Mouse (Mus musculus) liver, embryonic 13.5 days (tissue): ENCODE measurements at regions not wholly inside any gene's neighbourhood (a gene's known extent, or its start where the extent isn't known, plus 50 kb on each side); places are given as distances from the start of the nearest gene placed in this dataset.

Experiments
- ATAC-seq: fragments of 200-750 bp; cut with Nextera tagmentation; 2 replicates; pipeline ENCODE4 v1.8.0; 2017; ENCODE audit warnings: low read depth, mild to moderate bottlenecking, moderate number of reproducible peaks, moderate library complexity
- DNase-seq: peaks from one replicate; pipeline ENCODE4 v3.0.0; 2022
- H3K27ac ChIP-seq: fragments of 300-500 bp; sonication (generic); 2 replicates; pipeline ENCODE4 v1.5.1; 2015; ENCODE audit warnings: moderate library complexity, mild to moderate bottlenecking, inconsistent platforms
- H3K27me3 ChIP-seq: fragments of 300-500 bp; sonication (generic); 2 replicates; pipeline ENCODE4 v1.6.1; 2015; ENCODE audit warnings: mild to moderate bottlenecking, inconsistent platforms
- H3K36me3 ChIP-seq: fragments of 300-500 bp; sonication (generic); 2 replicates; pipeline ENCODE4 v1.6.1; 2015; ENCODE audit warnings: mild to moderate bottlenecking, inconsistent platforms
- H3K4me1 ChIP-seq: fragments of 300-500 bp; sonication (generic); replicated peaks from 2 replicates; pipeline ENCODE4 v1.6.1; 2015; ENCODE audit warnings: inconsistent platforms
- H3K4me2 ChIP-seq: fragments of 300-500 bp; sonication (generic); 2 replicates; pipeline ENCODE4 v1.6.1; 2015; ENCODE audit warnings: inconsistent platforms, mild to moderate bottlenecking, moderate library complexity
- H3K4me3 ChIP-seq: fragments of 300-500 bp; sonication (generic); replicated peaks from 2 replicates; pipeline ENCODE4 v1.5.1; 2015; ENCODE audit warnings: mild to moderate bottlenecking, inconsistent platforms
- H3K9ac ChIP-seq: fragments of 300-500 bp; sonication (generic); 2 replicates; pipeline ENCODE4 v1.6.1; 2015; ENCODE audit warnings: mild to moderate bottlenecking, inconsistent platforms
- H3K9me3 ChIP-seq: fragments of 300-500 bp; sonication (generic); replicated peaks from 2 replicates; pipeline ENCODE4 v1.6.1; 2016; ENCODE audit warnings: inconsistent platforms
- WGBS: fragments of 180-500 bp; shearing (Covaris S2); methylation state at CpG from one replicate; pipeline ENCODE4 v1.1.7; 2015; ENCODE audit not compliant: insufficient replicate concordance; 5-methylcytosine and 5-hydroxymethylcytosine counted together

DNA sequence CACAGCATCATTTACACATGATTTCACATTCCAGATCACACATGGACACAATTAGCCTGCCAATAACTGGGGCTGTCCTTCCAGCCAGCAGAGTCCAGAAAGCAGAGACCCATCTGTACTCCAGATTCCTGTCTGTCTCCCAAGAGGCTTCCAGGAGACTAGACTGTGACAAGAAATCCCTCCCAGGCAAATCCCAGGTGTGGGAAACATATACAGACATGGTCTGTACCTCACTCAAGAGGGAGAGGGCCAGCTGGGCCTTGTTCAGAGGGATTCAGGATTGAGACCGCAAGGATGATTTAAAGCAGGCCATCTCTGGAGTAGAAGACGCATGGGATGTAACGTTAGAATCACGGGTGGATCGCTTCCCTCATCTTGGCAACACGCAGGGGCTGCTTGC lies 182.7 kb upstream of the Prr30 start:
- WGBS = 78% methylated on average over 6 of the region's 6 CpGs

DNA sequence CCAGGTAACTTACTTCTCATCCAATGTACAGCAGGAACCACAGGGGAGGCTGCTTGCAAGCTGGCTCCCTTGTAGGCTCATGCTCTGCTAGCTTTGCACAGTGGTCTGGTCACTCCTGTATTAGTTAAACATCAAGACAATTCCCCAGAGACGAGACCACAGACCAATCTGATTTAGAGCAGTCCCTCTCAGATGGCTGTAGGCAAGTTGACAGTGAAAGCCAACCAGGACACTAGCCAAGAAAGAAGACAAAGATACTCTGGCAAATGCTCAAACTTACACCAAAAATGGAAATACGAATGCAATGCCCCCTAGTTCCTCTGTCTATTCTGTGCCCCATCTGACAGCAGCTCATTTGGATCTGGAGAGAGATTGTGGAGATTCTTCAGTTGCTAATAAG lies 181.8 kb upstream of the Prr30 start:
- Histone ChIP-seq H3K4me1 (no peaks in the 10 kb centered on the region), H3K27me3 (no peaks in the 10 kb centered on the region), H3K4me3 (no peak overlapping the region), H3K36me3 (no peaks in the 10 kb centered on the region), H3K9ac (no peak overlapping the region), H3K27ac (no peak overlapping the region), H3K4me2 (no peak overlapping the region), H3K9me3 (no peaks in the 10 kb centered on the region)
- WGBS = 49% methylated on average over 2 of the region's 2 CpGs
- ATAC-seq (no peak), DNase-seq (no peak)

More for the DNA sequence above, 182.7 kb upstream of the Prr30 start:
- H3K9ac ChIP-seq = no peak overlapping the region
- H3K4me1 ChIP-seq = no peaks in the 10 kb centered on the region
- no peak for DNase-seq
- H3K4me3 ChIP-seq = no peak overlapping the region
- H3K27me3 ChIP-seq = no peaks in the 10 kb centered on the region
- H3K9me3 ChIP-seq = no peaks in the 10 kb centered on the region
- no peaks in the 10 kb centered on the region for H3K36me3 ChIP-seq
- H3K4me2 ChIP-seq = no peak overlapping the region
- no peak overlapping the region for H3K27ac ChIP-seq
- ATAC-seq = no peak

DNA sequence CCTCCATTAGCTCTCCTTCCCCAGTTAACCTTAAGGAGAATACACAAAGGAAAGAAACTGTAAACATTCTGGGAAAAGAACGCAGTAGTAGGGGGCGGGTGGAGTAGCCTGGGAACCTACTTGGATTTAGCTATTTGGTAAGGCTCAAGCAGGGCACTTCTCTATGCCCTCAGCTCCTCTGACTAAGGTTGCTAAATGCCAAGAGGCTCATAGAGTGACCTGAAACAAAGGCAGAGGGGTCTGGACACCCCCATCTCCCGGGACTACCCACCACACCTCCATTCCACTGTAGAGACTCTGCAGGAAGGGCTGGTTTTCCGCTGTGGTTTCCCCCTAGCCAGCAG lies 179.5 kb upstream of the Prr30 start:
- ATAC-seq (no peak), DNase-seq (no peak)
- Histone ChIP-seq H3K4me3 (no peak overlapping the region), H3K27ac (no peak overlapping the region), H3K9me3 (no peaks in the 10 kb centered on the region), H3K4me2 (no peak overlapping the region), H3K36me3 (no peaks in the 10 kb centered on the region), H3K27me3 (no peaks in the 10 kb centered on the region), H3K9ac (no peak overlapping the region), H3K4me1 (no peaks in the 10 kb centered on the region)
- 41% methylated on average over 4 of the region's 4 CpGs for WGBS

DNA sequence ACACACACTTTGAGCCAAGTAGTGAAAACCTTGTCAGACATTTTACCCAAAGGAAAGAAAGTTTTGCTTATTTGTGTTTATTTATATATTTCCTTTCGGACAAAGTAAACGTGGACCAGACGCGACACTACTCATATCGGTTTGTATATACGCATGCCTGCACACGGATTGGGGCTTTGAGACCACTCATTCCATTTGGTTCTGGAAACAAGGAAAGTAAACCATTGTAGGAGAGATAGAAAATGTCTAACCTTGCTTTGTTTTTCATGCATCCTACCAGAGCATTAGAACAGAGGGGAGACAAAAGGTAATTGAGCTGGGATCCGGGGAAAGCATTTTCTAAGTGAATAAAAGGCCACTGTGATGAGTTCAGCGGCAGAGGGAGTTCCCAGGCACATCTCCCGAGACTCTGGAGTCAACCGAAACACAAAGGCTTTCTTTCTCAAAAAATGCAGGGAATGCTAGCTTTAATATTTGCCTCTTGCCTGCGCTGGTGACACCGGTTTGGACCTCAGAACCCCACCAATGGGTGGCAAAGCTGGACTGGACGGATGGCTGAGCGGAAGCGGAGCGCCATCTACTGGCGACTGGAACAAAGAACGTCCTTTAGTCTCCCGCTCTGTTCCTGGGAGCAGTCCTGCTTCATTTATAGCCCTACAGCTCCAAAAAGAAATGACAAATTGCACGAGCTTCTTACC lies 179.0 kb upstream of the Prr30 start:
- H3K27me3 ChIP-seq = no peaks in the 10 kb centered on the region
- H3K9me3 ChIP-seq = no peaks in the 10 kb centered on the region
- WGBS = 29% methylated on average over 21 of the region's 21 CpGs
- H3K36me3 ChIP-seq = no peaks in the 10 kb centered on the region
- no peak overlapping the region for H3K4me3 ChIP-seq
- no peak overlapping the region for H3K4me2 ChIP-seq
- ATAC-seq (no peak), DNase-seq (peak; percentile 3)
- no peak overlapping the region for H3K9ac ChIP-seq
- H3K27ac ChIP-seq = no peak overlapping the region
- no peaks in the 10 kb centered on the region for H3K4me1 ChIP-seq

DNA sequence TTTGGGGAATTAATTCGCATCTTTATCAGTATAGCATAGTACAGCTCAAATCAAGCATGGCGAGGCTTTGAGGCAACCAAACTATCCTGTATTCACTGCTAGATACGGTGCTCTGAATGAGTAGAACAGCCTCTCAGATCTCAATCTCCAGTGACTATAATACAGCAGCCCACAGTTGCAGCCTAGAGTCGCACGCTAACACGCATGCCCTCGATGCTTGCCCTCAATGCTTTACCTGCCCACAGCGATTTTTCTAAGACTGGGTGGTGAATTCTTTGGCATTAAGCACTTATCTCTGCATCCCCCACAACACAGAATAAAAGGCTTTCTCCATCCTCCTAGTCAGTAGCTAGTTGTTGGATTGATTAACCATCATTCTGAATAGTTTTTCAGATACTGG lies 178.4 kb upstream of the Prr30 start:
- 78% methylated on average over 8 of the region's 8 CpGs for WGBS
- DNase-seq (no peak), ATAC-seq (no peak)
- Histone ChIP-seq H3K9ac (no peak overlapping the region), H3K4me2 (no peak overlapping the region), H3K27ac (no peak overlapping the region), H3K27me3 (no peaks in the 10 kb centered on the region), H3K4me3 (no peak overlapping the region), H3K9me3 (no peaks in the 10 kb centered on the region), H3K36me3 (no peaks in the 10 kb centered on the region), H3K4me1 (no peaks in the 10 kb centered on the region)

DNA sequence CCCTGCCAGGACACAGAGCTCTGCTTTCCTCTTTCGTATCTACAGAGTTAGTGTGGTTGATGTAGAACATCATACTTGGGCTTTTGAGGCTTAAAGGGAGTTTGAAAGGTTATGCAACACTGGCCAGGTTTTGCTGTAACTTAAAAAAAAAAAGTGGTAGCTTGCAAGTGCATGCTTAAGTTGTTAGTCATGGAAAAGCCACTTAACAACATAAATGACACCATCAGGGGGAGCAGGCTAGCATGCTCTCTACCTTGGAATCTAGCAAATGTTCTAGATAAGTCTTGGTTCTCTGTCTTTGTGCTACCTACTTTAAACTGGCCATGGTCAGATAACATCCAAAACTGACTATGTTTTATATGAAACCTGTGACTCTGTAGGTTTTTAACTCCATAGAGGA lies 176.6 kb upstream of the Prr30 start:
- ATAC-seq = no peak
- H3K36me3 ChIP-seq = no peaks in the 10 kb centered on the region
- H3K27ac ChIP-seq = no peak overlapping the region
- H3K27me3 ChIP-seq = no peaks in the 10 kb centered on the region
- no peak overlapping the region for H3K4me2 ChIP-seq
- H3K4me3 ChIP-seq = no peak overlapping the region
- H3K4me1 ChIP-seq = no peaks in the 10 kb centered on the region
- 50% methylated on average over 1 of the region's 1 CpGs for WGBS
- no peak for DNase-seq
- H3K9ac ChIP-seq = no peak overlapping the region
- H3K9me3 ChIP-seq = no peaks in the 10 kb centered on the region

DNA sequence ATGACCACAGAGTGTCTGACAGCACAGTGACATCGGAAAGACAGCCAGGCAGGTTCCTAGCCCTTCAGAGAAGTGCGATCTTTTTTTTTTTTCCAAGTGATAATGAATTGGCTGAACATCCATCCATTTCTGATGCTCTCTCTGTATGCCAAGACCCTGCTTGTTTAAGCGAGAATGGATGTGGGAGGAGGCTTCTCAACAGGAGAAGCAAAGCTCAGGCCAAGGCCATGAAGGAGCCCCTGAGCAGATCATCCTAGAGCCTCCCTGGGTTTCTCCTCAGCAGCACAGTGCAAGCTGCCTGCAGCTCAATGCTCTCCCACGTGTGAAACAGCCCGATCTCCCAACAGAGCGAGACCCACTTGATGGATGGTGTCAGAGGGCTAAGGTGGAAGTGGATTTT lies 175.7 kb upstream of the Prr30 start:
- DNase-seq = no peak
- no peak for ATAC-seq
- Histone ChIP-seq H3K27me3 (no peaks in the 10 kb centered on the region), H3K9ac (no peak overlapping the region), H3K4me3 (no peak overlapping the region), H3K27ac (no peak overlapping the region), H3K9me3 (no peaks in the 10 kb centered on the region), H3K4me1 (no peaks in the 10 kb centered on the region), H3K36me3 (no peaks in the 10 kb centered on the region), H3K4me2 (no peak overlapping the region)
- 49% methylated on average over 6 of the region's 6 CpGs for WGBS

DNA sequence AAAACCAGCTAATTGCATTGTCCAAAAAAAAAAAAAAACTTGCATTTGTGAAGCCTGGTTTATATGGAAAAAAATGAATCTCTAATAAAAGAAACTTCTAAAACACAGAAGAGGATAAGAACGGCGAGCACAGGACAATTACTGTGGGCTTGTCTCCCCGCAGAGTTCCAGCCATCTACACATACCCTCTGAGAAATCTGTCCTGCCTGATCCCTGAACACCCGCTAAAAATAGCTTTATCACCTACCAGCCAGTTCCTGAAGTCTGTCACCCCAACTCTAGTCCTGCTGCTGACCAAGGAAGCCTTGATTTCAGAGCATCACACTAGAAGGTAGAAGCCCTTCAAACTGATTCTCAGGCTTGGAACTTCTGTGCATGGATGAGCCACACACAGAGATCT lies 173.7 kb upstream of the Prr30 start:
- DNase-seq = no peak
- no peaks in the 10 kb centered on the region for H3K9me3 ChIP-seq
- no peak overlapping the region for H3K27ac ChIP-seq
- no peaks in the 10 kb centered on the region for H3K4me1 ChIP-seq
- ATAC-seq = no peak
- no peak overlapping the region for H3K4me2 ChIP-seq
- no peak overlapping the region for H3K9ac ChIP-seq
- WGBS = 59% methylated on average over 4 of the region's 4 CpGs
- H3K36me3 ChIP-seq = no peaks in the 10 kb centered on the region
- H3K27me3 ChIP-seq = no peaks in the 10 kb centered on the region
- no peak overlapping the region for H3K4me3 ChIP-seq

DNA sequence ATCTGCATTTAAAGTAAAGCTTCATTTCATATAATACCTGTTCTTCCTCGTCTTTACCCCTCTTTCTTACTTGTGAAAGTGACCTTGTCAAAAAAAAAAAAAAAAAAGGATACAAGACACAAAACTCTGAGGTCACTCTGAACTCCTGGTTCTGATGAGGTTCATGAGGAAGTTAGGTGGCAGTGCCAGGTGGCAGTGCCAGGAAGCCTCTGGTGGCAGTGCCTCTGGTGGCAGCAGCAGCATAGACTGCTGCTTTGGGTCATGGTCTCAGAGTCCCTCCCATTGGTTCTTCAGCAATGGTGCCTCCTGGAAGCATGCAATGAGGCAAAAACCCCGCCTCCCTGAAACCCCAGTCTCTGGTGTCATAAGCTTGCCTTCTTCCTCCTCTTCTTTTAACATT lies 159.7 kb upstream of the Prr30 start:
- no peak overlapping the region for H3K4me2 ChIP-seq
- H3K9me3 ChIP-seq = no peaks in the 10 kb centered on the region
- H3K4me3 ChIP-seq = no peak overlapping the region
- DNase-seq = no peak
- H3K27ac ChIP-seq = no peak overlapping the region
- WGBS = 41% methylated on average over 2 of the region's 2 CpGs
- no peaks in the 10 kb centered on the region for H3K36me3 ChIP-seq
- ATAC-seq = no peak
- no peak overlapping the region for H3K9ac ChIP-seq
- no peaks in the 10 kb centered on the region for H3K4me1 ChIP-seq
- H3K27me3 ChIP-seq = no peaks in the 10 kb centered on the region

DNA sequence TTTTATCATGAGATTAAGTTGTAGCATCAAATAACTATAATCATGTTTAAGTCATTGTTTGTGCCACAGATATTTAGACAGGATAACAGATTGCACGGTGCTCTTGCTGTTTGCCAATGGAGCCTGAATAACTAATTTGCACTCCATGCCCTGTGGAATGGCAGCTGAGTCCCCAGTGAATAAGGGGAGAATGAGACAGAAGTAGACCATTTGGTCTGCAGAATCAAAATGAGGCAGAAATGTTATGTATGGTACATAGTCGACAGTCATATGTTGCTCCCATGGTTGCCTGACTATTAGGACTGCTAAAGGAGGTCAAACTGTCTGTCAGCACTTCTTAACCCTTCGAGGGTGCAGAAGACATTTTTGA lies 152.9 kb upstream of the Prr30 start:
- ATAC-seq (no peak), DNase-seq (no peak)
- no peaks in the 10 kb centered on the region for H3K9me3 ChIP-seq
- no peak overlapping the region for H3K4me3 ChIP-seq
- H3K4me2 ChIP-seq = no peak overlapping the region
- H3K9ac ChIP-seq = no peak overlapping the region
- H3K27me3 ChIP-seq = no peaks in the 10 kb centered on the region
- no peaks in the 10 kb centered on the region for H3K36me3 ChIP-seq
- H3K27ac ChIP-seq = no peak overlapping the region
- 46% methylated on average over 3 of the region's 3 CpGs for WGBS
- no peaks in the 10 kb centered on the region for H3K4me1 ChIP-seq

DNA sequence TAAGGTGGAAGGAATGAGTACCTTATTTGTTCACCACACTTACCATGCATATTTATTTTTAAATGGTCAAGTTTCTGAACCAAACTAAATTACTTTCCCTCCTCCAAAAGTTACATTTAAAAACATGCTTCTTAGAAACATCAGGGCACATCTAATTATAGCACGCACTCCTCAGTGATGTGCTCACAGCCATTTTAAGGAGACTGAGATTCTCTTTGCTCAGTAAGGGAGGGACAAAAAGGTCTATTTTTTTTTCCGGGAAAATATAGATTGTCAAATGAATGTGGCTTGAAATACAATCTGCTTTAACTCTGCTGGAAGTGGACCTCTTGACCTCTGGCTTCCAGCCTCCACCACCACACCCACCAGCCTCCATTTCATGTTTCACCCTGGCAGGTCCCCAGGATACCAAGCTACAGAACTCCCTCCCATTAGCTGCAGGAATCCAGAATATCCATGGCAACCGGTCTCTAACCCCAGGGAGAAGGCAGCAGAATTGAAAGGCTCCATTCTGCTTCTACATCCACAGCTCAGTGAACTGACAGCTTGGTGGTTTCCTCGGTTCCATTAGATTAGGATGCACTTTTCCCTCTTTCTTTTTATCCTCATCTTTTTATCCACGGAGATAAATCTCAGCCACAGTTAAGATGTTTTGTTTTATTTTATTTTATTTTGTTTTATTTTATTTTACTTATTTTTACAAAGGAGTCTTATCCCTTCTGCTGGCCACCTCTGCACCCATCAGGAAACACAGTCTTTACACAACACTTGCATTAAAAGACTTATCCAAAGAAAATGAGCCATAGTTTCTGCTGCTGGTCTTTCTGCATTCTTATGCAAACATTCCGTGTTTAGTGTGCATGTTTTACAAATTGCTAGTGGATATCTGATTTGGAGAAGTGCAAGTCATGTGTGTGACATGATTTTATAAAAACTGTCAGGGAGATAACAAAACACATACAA lies 152.2 kb upstream of the Prr30 start:
- Histone ChIP-seq H3K4me3 (no peak overlapping the region), H3K27ac (no peak overlapping the region), H3K4me2 (no peak overlapping the region), H3K27me3 (no peaks in the 10 kb centered on the region), H3K36me3 (no peaks in the 10 kb centered on the region), H3K9ac (no peak overlapping the region), H3K4me1 (no peaks in the 10 kb centered on the region), H3K9me3 (no peaks in the 10 kb centered on the region)
- no peak for DNase-seq
- ATAC-seq = no peak
- WGBS = 46% methylated on average over 6 of the region's 6 CpGs

DNA sequence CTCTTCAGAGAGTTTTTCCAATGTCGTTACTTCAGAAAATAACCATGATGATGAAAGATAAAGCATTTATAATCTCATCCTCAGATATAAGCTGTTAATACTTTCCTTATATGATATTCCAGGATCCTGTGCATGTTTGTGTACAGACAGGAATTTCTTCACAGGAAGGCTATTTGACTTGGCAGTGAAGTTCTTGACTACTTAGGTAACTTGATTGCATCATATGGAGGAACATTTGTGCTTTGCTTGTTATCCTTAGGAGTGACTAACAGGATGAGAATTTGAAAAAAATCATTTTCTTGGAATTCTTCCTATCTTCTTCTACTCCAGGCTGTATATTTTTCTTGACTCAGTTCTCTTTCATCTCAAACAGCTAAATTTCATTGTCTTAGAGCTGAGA lies 140.2 kb upstream of the Prr30 start:
- 73% methylated on average over 1 of the region's 1 CpGs for WGBS
- Histone ChIP-seq H3K4me1 (no peaks in the 10 kb centered on the region), H3K27me3 (no peaks in the 10 kb centered on the region), H3K9ac (no peak overlapping the region), H3K36me3 (no peaks in the 10 kb centered on the region), H3K9me3 (no peaks in the 10 kb centered on the region), H3K4me2 (no peak overlapping the region), H3K27ac (no peak overlapping the region), H3K4me3 (no peak overlapping the region)
- no peak for ATAC-seq
- DNase-seq = no peak
